In the genomic region with DNA sequence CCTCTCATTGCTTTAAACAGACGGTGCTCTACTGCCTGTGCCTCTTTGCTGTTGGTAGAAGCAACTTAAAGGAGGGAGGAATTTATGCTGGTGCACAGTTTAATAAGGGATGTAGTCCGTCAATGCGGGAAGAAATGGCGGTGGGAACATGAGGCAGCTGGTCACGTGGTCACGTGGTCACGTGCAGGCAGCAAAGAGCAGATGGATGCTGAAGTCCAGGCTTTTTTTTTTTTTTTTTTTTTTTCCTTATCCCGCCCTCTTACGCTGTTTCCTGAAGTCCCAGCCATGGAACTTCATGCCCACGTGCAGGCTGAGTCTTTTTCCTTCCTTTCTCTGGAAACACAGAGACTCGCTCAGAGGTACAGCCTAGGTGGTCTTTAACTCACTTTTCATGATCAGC, we compare ENCODE assay signal across 19 mouse cellular contexts. TPM values are rescaled to one million over a fixed set of nuclear protein-coding genes. Genes with fewer than 3 reads are reported as not detected.
A peak's percentile ranks its signal among the peaks of the same experiment; 100 is the strongest.
DNase-seq lines count a peak whose midpoint lies in the region; TF ChIP-seq lines count a peak whose summit lies in the region.
"Had no signal": no experiment of that assay in that cellular context is flagged by ENCODE, and none has a peak within 500 bp of the region (broad histone marks: within the 10 kb centered on the region; RNA-seq: fewer than 3 reads in every experiment).

No protein-coding gene starts in this region.

- peak overlapping the region; percentile 47; the same call in 1 of the 2 replicates for H3K4me3 ChIP-seq in testis, adult 2 months (ENCODE audit: control insufficient read depth, low read depth, low read length)
- no peak overlapping the region for H3K4me3 ChIP-seq in ES-E14 (ENCODE audit: insufficient read depth in 1 of 2, low read depth in 1 of 2, low read length in 2 of 2, poor library complexity in 1 of 2, severe bottlenecking in 1 of 2)

- no peak for TF ChIP-seq POLR2A in testis, adult 2 months (IDR thresholded peaks at IDR 0.05; ENCODE audit: control insufficient read depth, low read depth, low read length)

- peaks cover 13% of the 10 kb centered on the region for H3K4me1 ChIP-seq in testis, adult 2 months (ENCODE audit: control insufficient read depth, insufficient read depth, low read length)
- H3K4me1 ChIP-seq in ES-E14 (ENCODE audit: control insufficient read depth in 2 of 2, insufficient read depth in 2 of 2, low read length in 2 of 2, poor library complexity in 1 of 2): peaks cover under 1 to 3% of the 10 kb centered on the region in 2 experiments; a peak in 1 of 4 replicates

- no peaks in the 10 kb centered on the region for H3K36me3 ChIP-seq in testis, adult 2 months (ENCODE audit: control insufficient read depth, insufficient read depth, low read length)
- H3K36me3 ChIP-seq in ES-E14 (ENCODE audit: control insufficient read depth, insufficient read depth, low read length, poor library complexity, severe bottlenecking): no peaks in the 10 kb centered on the region

- no peak for TF ChIP-seq CTCF in testis, adult 2 months (IDR thresholded peaks at IDR 0.05; ENCODE audit: control insufficient read depth, insufficient read depth, insufficient replicate concordance, low read depth, low read length)

- in situ Hi-C loops in ES-E14 (cut with MboI; ENCODE audit: low sequenced_read_pairs in 2 of 2, unreplicated experiment in 2 of 2): no loop called here

- peak; percentile 22 for DNase-seq in heart, adult 11 months
- DNase-seq in heart, adult 8-10 months (ENCODE audit: low spot score): no peak
- no peak for DNase-seq in testis, postnatal 10 days (ENCODE audit: low spot score)
- DNase-seq in ES-E14 (ENCODE audit: low read depth, low spot score): no peak
- DNase-seq in embryo, embryonic 9.5 days (ENCODE audit: extremely low spot score): no peak
- DNase-seq: adrenal gland, adult 2 months; adrenal gland, adult 8-10 months; adrenal gland, postnatal 10 days; adrenal gland, postnatal 14 days; adrenal gland, postnatal 25 days; adrenal gland, postnatal 36 days; B cell, adult 2 months; cerebellum, adult 11 months; cerebellum, adult 11-12 months; cerebellum, adult 18-20 months; cerebellum, adult 2 months had no signal

- no peak overlapping the region for H3K27ac ChIP-seq in testis, adult 2 months (ENCODE audit: control insufficient read depth, insufficient read depth, low read depth, low read length)
- no peak overlapping the region for H3K27ac ChIP-seq in ES-E14 (ENCODE audit: insufficient read depth, low read depth, low read length, poor library complexity, severe bottlenecking)

- H3K9ac ChIP-seq in ES-E14 (ENCODE audit: insufficient read depth, low read depth, low read length, poor library complexity, severe bottlenecking): no peak overlapping the region

- no peaks in the 10 kb centered on the region for H3K9me3 ChIP-seq in ES-E14 (ENCODE audit: control insufficient read depth, insufficient read depth, low read depth, low read length)
- H3K9me3 ChIP-seq: G1E had no signal

- H3K27me3 ChIP-seq in testis, adult 2 months (ENCODE audit: control insufficient read depth, insufficient read depth, low read length): no peaks in the 10 kb centered on the region
- H3K27me3 ChIP-seq: CH12.LX had no signal

TF ChIP-seq in ES-E14, 5 proteins besides CTCF, POLR2A, EP300 and RAD21:
- no peak for TF ChIP-seq HCFC1 (IDR thresholded peaks at IDR 0.05; ENCODE audit: borderline replicate concordance, insufficient read depth, low read length)
- TF ChIP-seq ZC3H11A (IDR thresholded peaks at IDR 0.05; ENCODE audit: borderline replicate concordance, low read depth, low read length): no peak
- TF ChIP-seq ZNF384 (IDR thresholded peaks at IDR 0.05; ENCODE audit: low read depth, low read length): peak; percentile 91
- no peak for TF ChIP-seq MAFK (IDR thresholded peaks at IDR 0.05; ENCODE audit: insufficient read depth, low read depth, low read length)
- no peak for TF ChIP-seq CHD2 (IDR thresholded peaks at IDR 0.05; ENCODE audit: low read depth, low read length)
TF ChIP-seq in ES-E14: peak in this region for 1.

RNA-seq across cellular contexts. Expression of a gene that starts 3.1 kb away (rescaled TPM):
- total RNA-seq in heart, adult 8-10 months (2022): 1 to 10 TPM; 3.7 to 6.2 (median 5.1) TPM
- 45.0 and 52.4 TPM in 2 replicates for polyA plus RNA-seq in testis, adult 2 months (2012; rRNA removed)
- 15.5 and 16.2 TPM in 2 replicates for total RNA-seq in ES-E14 (2012; rRNA removed)
